Mouse (Mus musculus): ENCODE results near the gene Slc6a13. TPM values are rescaled to one million over a fixed set of nuclear protein-coding genes. Genes with fewer than 3 reads are reported as not detected.
"Not testable (repeated sequence)": the region's sequence is repeated elsewhere in the genome, so short reads cannot be mapped to it uniquely, and the experiment has no call there.

The Slc6a13 gene
- polyA plus RNA-seq, 1 experiment: not detected

DNA sequence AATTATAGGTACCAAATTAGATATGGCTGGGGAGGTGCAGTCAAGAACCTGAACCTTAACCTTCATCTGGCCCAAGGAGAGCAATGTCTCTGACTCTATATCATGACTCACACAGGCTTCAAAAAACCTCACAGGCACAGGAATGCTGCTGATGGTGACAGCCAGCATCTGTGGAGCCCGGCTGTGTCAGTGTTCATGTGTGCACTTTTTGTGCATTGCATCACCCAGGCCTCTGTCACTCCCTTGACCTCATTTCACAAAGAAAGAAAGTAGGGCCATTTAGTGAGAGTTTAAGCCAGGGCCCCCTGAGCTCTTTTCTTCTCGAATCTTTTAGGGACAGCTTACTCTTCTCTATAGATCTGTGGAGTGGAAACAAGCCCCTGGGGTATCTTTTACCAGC is 52.2 kb downstream of the Slc6a13 start:
- Histone ChIP-seq H3K4me1 (ENCODE audit: control insufficient read depth, insufficient read depth, low read length) (no peaks in the 10 kb centered on the region), H3K4me3 (ENCODE audit: insufficient read depth, low read depth, low read length) (no peak overlapping the region), H3K27ac (ENCODE audit: insufficient read depth, low read depth, low read length) (no peak overlapping the region)
- 38% methylated on average over 2 of the region's 2 CpGs for WGBS
- no peak for TF ChIP-seq POLR2A (IDR thresholded peaks at IDR 0.05; ENCODE audit: insufficient read depth, low read depth, low read length)
- TF ChIP-seq CTCF (IDR thresholded peaks at IDR 0.05; ENCODE audit: insufficient read depth, low read depth, low read length): no peak

DNA sequence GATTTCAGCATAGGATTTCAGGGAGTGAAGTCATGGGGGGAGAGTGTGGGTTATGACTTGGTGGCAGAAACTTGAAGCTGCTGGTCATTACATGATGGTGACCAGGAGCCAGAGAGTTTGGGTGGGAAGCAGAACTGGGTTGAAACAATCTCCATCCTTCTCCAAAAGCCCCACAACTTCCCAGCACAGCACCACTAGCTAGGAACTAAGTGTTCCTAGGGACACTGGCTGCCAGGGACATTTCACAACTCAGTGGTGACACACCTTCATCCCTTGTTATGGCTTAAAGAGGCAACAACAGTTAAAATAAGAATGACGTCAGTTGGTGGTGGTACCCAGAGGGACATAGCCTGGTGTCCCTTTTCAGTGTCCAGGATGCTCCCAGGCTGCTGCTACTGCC is 56.0 kb downstream of the Slc6a13 start:
- 87% methylated on average over 1 of the region's 1 CpGs for WGBS

DNA sequence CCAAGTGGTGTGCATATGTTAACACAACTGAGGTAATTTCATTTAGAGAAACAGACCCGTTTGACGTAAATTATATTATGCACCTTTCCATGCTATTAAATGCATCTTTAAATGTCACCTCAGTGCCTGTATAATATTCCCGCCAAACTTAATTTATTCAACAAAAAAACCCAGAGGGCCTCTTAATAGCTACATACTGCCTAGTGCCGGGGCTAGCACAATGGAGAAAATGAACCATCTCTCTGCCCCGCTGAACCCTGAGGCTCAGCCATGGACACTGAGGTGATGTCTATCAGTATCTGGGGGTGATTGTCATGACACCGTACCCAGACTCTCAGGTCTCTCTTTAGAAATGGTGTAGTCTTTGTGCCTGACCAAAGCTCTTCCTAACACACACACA is 57.2 kb downstream of the Slc6a13 start:
- no peak overlapping the region for H3K4me3 ChIP-seq (ENCODE audit: insufficient read depth, low read depth, low read length)
- 82% methylated on average over 6 of the region's 6 CpGs for WGBS
- no peak overlapping the region for H3K27ac ChIP-seq (ENCODE audit: insufficient read depth, low read depth, low read length)
- TF ChIP-seq CTCF (IDR thresholded peaks at IDR 0.05; ENCODE audit: insufficient read depth, low read depth, low read length): no peak
- TF ChIP-seq POLR2A (IDR thresholded peaks at IDR 0.05; ENCODE audit: insufficient read depth, low read depth, low read length): no peak
- H3K4me1 ChIP-seq (ENCODE audit: control insufficient read depth, insufficient read depth, low read length): no peaks in the 10 kb centered on the region

More for the DNA sequence above, 56.0 kb downstream of the Slc6a13 start:
- Histone ChIP-seq H3K4me3 (ENCODE audit: insufficient read depth, low read depth, low read length) (no peak overlapping the region), H3K27ac (ENCODE audit: insufficient read depth, low read depth, low read length) (no peak overlapping the region), H3K4me1 (ENCODE audit: control insufficient read depth, insufficient read depth, low read length) (no peaks in the 10 kb centered on the region)
- no peak for TF ChIP-seq POLR2A (IDR thresholded peaks at IDR 0.05; ENCODE audit: insufficient read depth, low read depth, low read length)
- no peak for TF ChIP-seq CTCF (IDR thresholded peaks at IDR 0.05; ENCODE audit: insufficient read depth, low read depth, low read length)

DNA sequence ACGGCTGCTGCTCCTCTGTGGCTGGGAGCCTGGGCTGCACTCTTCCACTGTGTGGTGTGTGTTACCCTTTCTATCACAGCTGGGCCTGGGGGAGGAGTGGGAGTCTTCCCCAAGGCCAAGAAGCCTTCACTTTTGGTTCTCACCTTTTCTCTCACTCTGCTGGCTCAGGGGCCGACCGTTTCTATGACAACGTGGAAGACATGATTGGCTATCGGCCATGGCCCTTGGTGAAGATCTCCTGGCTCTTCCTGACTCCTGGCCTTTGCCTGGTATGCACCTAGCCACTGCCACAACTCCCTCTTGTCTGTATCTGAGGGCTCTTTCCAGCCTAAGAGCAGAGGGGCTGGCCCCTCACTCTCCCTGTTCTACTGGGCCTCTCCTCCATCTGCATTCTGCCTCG is 63.0 kb downstream of the Slc6a13 start:
- Histone ChIP-seq H3K27ac (ENCODE audit: insufficient read depth, low read depth, low read length) (no peak overlapping the region), H3K4me1 (ENCODE audit: control insufficient read depth, insufficient read depth, low read length) (no peaks in the 10 kb centered on the region), H3K4me3 (ENCODE audit: insufficient read depth, low read depth, low read length) (no peak overlapping the region)
- no peak for TF ChIP-seq CTCF (IDR thresholded peaks at IDR 0.05; ENCODE audit: insufficient read depth, low read depth, low read length)
- TF ChIP-seq POLR2A (IDR thresholded peaks at IDR 0.05; ENCODE audit: insufficient read depth, low read depth, low read length): no peak
- 81% methylated on average over 6 of the region's 6 CpGs for WGBS

DNA sequence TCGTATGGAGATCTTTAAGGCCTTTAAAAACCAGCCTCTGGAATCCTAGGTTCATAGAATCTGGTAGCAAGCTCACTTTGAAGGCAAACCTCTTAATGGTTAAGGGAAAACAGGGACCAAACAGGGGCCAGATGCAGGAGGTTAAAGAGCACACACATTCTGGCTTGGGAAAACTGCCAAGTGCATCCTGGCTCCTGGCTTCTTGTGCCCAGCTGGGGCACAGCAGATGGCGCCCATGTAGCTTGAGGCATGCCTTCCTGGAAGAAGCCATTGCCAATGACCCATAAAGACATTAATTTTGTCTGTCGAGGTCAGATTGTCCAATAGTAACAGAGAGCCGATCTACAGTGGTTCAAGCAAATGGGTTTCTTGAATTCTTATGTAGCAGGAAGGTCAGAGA is 63.9 kb downstream of the Slc6a13 start:
- no peak for TF ChIP-seq CTCF (IDR thresholded peaks at IDR 0.05; ENCODE audit: insufficient read depth, low read depth, low read length)
- no peak for TF ChIP-seq POLR2A (IDR thresholded peaks at IDR 0.05; ENCODE audit: insufficient read depth, low read depth, low read length)
- 80% methylated on average over 4 of the region's 4 CpGs for WGBS
- H3K4me1 ChIP-seq (ENCODE audit: control insufficient read depth, insufficient read depth, low read length): no peaks in the 10 kb centered on the region

DNA sequence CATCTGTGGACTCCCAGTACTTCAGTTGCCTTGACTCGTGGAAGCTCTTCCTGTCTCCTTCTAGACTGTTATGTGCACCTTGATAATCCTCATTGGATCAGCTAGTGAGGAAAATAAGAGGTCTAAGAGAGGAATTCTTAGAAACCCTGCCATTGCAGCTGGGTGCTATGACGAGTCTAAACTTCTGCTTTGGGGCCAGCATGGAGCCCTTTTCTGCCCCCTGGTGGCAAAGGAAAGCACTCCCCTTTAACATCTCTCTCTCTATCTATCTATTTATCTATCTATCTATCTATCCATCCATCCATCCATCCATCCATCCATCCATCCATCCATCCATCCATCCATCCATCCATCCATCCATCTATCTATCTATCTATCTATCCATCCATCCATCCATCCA is 66.5 kb downstream of the Slc6a13 start:
- not testable (repeated sequence) for H3K4me3 ChIP-seq (ENCODE audit: insufficient read depth, low read depth, low read length); H3K27ac ChIP-seq (ENCODE audit: insufficient read depth, low read depth, low read length); H3K4me1 ChIP-seq (ENCODE audit: control insufficient read depth, insufficient read depth, low read length)
- WGBS: 12% methylated on average over 2 of the region's 2 CpGs
- 0 out of 2 replicates have a peak, but pooled peaks have one; percentile 18 for TF ChIP-seq CTCF (IDR thresholded peaks at IDR 0.05; ENCODE audit: insufficient read depth, low read depth, low read length)

More for the DNA sequence above, 63.9 kb downstream of the Slc6a13 start:
- Histone ChIP-seq H3K27ac (ENCODE audit: insufficient read depth, low read depth, low read length) (no peak overlapping the region), H3K4me3 (ENCODE audit: insufficient read depth, low read depth, low read length) (no peak overlapping the region)

DNA sequence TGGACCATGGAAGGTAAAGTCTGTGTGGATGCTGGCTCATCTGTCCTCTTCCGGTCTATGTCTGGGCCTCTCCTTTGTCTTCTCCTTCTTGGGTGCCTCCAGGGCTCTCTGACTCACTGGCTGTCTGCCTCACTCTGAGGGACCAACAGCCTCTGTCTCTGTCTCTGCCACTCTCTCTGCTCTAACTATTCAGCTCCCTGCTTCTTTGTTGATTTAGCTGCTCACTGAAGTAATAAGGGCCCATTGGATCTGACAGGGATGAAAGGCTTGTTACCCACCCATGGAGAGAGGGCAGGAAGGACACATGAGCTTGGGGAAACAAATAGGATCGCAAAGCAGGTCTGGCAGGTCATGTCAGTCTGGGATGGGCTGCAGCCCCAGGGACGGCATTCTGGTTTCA is 67.1 kb downstream of the Slc6a13 start:
- no peak overlapping the region for H3K27ac ChIP-seq (ENCODE audit: insufficient read depth, low read depth, low read length)
- peaks cover 3% of the 10 kb centered on the region for H3K4me1 ChIP-seq (ENCODE audit: control insufficient read depth, insufficient read depth, low read length)
- 77% methylated on average over 3 of the region's 3 CpGs for WGBS
- H3K4me3 ChIP-seq (ENCODE audit: insufficient read depth, low read depth, low read length): no peak overlapping the region
- TF ChIP-seq POLR2A (IDR thresholded peaks at IDR 0.05; ENCODE audit: insufficient read depth, low read depth, low read length): no peak
- no peak for TF ChIP-seq CTCF (IDR thresholded peaks at IDR 0.05; ENCODE audit: insufficient read depth, low read depth, low read length)

DNA sequence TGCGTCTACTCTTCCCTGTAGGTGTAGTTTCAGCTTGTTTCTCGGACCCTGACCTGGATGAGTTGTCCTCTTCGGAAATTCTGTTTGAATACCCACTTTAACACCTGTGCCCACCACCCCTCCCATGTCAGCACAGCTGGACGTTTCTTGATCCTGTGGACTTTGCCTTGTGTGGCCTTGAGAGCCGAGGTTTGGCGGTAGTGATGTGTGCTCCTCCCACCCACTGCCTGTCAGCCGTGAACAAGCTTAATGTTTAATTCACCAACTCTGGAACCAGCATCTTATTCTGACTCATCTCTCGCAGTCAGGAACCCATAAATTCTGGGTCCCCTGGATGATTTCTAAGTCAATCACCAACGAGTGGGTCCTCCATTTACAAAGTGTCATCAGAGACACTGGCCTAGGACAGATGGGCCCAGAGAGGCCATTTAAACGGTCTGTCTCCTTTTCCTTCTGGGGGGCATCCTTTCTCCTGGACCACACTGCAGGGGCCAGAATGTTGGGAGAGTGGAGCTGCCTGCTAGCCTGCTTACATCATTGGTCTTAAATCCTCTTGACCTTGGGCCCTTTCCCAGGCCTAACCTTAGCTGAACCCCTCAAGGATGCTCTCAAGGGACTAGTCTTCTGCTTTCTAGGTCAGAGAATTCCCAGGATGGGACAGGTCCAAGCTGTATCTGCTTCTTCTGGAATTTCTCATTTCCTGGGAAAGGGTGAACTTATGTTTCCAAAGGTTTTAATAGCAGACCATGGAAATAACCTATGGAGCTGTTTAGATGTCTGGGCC is 71.4 kb downstream of the Slc6a13 start:
- no peak for TF ChIP-seq CTCF (IDR thresholded peaks at IDR 0.05; ENCODE audit: insufficient read depth, low read depth, low read length)
- no peak for TF ChIP-seq POLR2A (IDR thresholded peaks at IDR 0.05; ENCODE audit: insufficient read depth, low read depth, low read length)
- 54% methylated on average over 10 of the region's 10 CpGs for WGBS
- Histone ChIP-seq H3K4me1 (ENCODE audit: control insufficient read depth, insufficient read depth, low read length) (peaks cover 3% of the 10 kb centered on the region), H3K27ac (ENCODE audit: insufficient read depth, low read depth, low read length) (peak overlapping the region; percentile 2; the same call in 1 of the 2 replicates), H3K4me3 (ENCODE audit: insufficient read depth, low read depth, low read length) (no peak overlapping the region)

DNA sequence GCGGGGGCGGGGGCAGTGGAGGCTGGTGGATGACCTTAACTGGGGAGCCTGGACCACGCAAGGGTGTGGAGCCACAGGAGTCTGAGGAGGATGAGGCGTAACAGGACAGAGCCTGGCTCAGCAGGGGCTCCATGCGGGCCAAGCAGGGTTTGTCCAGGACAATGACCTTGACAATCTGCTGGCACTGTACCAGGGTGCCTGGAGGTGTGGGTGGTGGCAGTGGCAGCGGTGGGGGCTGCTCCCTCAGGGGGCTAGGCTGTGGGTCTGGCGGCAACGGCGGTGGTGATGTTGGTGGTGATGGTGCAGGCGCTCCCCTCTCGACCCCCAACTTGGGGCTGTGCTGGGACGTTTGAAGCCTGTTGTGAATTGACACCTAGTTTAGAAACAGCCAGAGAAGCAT is 76.1 kb downstream of the Slc6a13 start:
- Histone ChIP-seq H3K4me3 (ENCODE audit: insufficient read depth, low read depth, low read length) (no peak overlapping the region), H3K4me1 (ENCODE audit: control insufficient read depth, insufficient read depth, low read length) (peaks cover 8% of the 10 kb centered on the region), H3K27ac (ENCODE audit: insufficient read depth, low read depth, low read length) (no peak overlapping the region)
- TF ChIP-seq POLR2A (IDR thresholded peaks at IDR 0.05; ENCODE audit: insufficient read depth, low read depth, low read length) (no peak), CTCF (IDR thresholded peaks at IDR 0.05; ENCODE audit: insufficient read depth, low read depth, low read length) (no peak)
- WGBS: 77% methylated on average over 12 of the region's 12 CpGs

Data from olfactory bulb, adult 2 months (tissue).